Mouse (Mus musculus) MEL (cell line): ENCODE data around the gene Axl.

ENCODE experiments used
- CHD1 ChIP-seq: IDR thresholded peaks from 2 replicates; pipeline ENCODE4 v1.6.1; 2012; ENCODE audit warnings: low read depth, mild to moderate bottlenecking, inconsistent platforms, low read length, improper control_type of control experiment
- CHD2 ChIP-seq: IDR thresholded peaks from 2 replicates; pipeline ENCODE4 v1.6.1; 2011; ENCODE audit warnings: low read length, improper control_type of control experiment
- CTCF ChIP-seq, 3 experiments: IDR thresholded peaks in 2 of 3; conservative IDR thresholded peaks in 1 of 3; 2 replicates each; pipeline ENCODE4 v1.5.1; 2011 to 2012; ENCODE audit warnings: low read length in 3 of 3, low read depth in 2 of 3, mild to moderate bottlenecking in 2 of 3, improper control_type of control experiment in 1 of 3, inconsistent platforms in 1 of 3, mixed read lengths in 1 of 3, moderate library complexity in 1 of 3; ENCODE audit not compliant: control insufficient read depth in 1 of 3, insufficient read depth in 1 of 3, poor library complexity in 1 of 3, severe bottlenecking in 1 of 3
- E2F4 ChIP-seq: IDR thresholded peaks from 2 replicates; pipeline ENCODE4 v1.6.1; 2011; ENCODE audit warnings: low read depth, low read length, improper control_type of control experiment, borderline replicate concordance
- ELF1 ChIP-seq: IDR thresholded peaks from 2 replicates; pipeline ENCODE4 v1.6.1; 2014; ENCODE audit warnings: low read depth, mild to moderate bottlenecking, inconsistent platforms, low read length, improper control_type of control experiment, moderate library complexity
- EP300 ChIP-seq, 2 experiments: IDR thresholded peaks; 2 replicates each; pipeline ENCODE4 v1.6.1; 2011; ENCODE audit warnings: improper control_type of control experiment in 2 of 2, low read length in 2 of 2, low read depth in 1 of 2, mild to moderate bottlenecking in 1 of 2
- GATA1 ChIP-seq: IDR thresholded peaks from 2 replicates; pipeline ENCODE4 v1.6.1; 2011; ENCODE audit warnings: low read depth, low read length, improper control_type of control experiment
- HCFC1 ChIP-seq: IDR thresholded peaks from 2 replicates; pipeline ENCODE4 v1.6.1; 2012; ENCODE audit warnings: low read depth, mild to moderate bottlenecking, inconsistent platforms, low read length, improper control_type of control experiment, moderate library complexity
- KAT2A ChIP-seq: conservative IDR thresholded peaks from 2 replicates; pipeline ENCODE4 v1.6.1; 2012; ENCODE audit warnings: low read depth, low read length, improper control_type of control experiment, inconsistent platforms
- MAFK ChIP-seq: IDR thresholded peaks from 2 replicates; pipeline ENCODE4 v1.6.1; 2011; ENCODE audit warnings: low read depth, mild to moderate bottlenecking, low read length, improper control_type of control experiment, borderline replicate concordance
- MAX ChIP-seq: IDR thresholded peaks from 2 replicates; pipeline ENCODE4 v1.6.1; 2011; ENCODE audit warnings: low read length, improper control_type of control experiment
- POLR2A ChIP-seq, 2 experiments: IDR thresholded peaks; 2 replicates each; pipeline ENCODE4 v1.6.1; 2011 to 2012; ENCODE audit warnings: low read length in 2 of 2, mild to moderate bottlenecking in 2 of 2, control low read depth in 1 of 2, improper control_type of control experiment in 1 of 2, low read depth in 1 of 2, moderate library complexity in 1 of 2; ENCODE audit not compliant: control insufficient read depth in 1 of 2, insufficient read depth in 1 of 2, poor library complexity in 1 of 2
- RCOR1 ChIP-seq: IDR thresholded peaks from 2 replicates; pipeline ENCODE4 v1.6.1; 2012; ENCODE audit warnings: low read depth, mild to moderate bottlenecking, inconsistent platforms, low read length, improper control_type of control experiment
- ZNF384 ChIP-seq: IDR thresholded peaks from 2 replicates; pipeline ENCODE4 v1.6.1; 2012; ENCODE audit warnings: low read depth, mild to moderate bottlenecking, inconsistent platforms, low read length, improper control_type of control experiment

GRCm38 (mm10) chr7:25746844-25747243 lies 41.7 kb downstream of the Axl start:
- TF ChIP-seq EP300 (IDR thresholded peaks at IDR 0.05; ENCODE audit: low read depth in 1 of 2, low read length in 2 of 2) (no peak), HCFC1 (no peak), CTCF (IDR thresholded peaks at IDR 0.05 in 2 of 3, conservative IDR thresholded peaks at IDR 0.05 in 1 of 3; ENCODE audit: control insufficient read depth in 1 of 3, insufficient read depth in 1 of 3, low read depth in 2 of 3, low read length in 3 of 3, poor library complexity in 1 of 3, severe bottlenecking in 1 of 3) (no peak), MAX (no peak), E2F4 (no peak), RCOR1 (no peak), CHD2 (no peak), KAT2A (no peak), MAFK (no peak), POLR2A (IDR thresholded peaks at IDR 0.05; ENCODE audit: control insufficient read depth in 1 of 2, insufficient read depth in 1 of 2, low read depth in 1 of 2, low read length in 2 of 2, poor library complexity in 1 of 2) (no peak), CHD1 (no peak), ZNF384 (no peak), ELF1 (no peak), GATA1 (no peak)
